Mouse (Mus musculus) midbrain, embryonic 11.5 days (tissue): ENCODE measurements at regions not wholly inside any gene's neighbourhood (a gene's known extent, or its start where the extent isn't known, plus 50 kb on each side); places are given as distances from the start of the nearest gene placed in this dataset.

ENCODE experiments used
- ATAC-seq: fragments of 200-750 bp; cut with Nextera tagmentation; 2 replicates; pipeline ENCODE4 v1.8.0; 2017; ENCODE audit warnings: moderate TSS enrichment, moderate library complexity; ENCODE audit not compliant: low FRiP score
- DNase-seq: peaks from one replicate; pipeline ENCODE4 v3.0.0; 2015; ENCODE audit warnings: low spot score; ENCODE audit errors: missing footprints
- H3K27ac ChIP-seq: fragments of 300-500 bp; sonication (generic); 2 replicates; pipeline ENCODE4 v1.5.1; 2014; ENCODE audit warnings: low read depth, low read length
- H3K27me3 ChIP-seq: fragments of 300-500 bp; sonication (generic); 2 replicates; pipeline ENCODE4 v1.6.1; 2014; ENCODE audit warnings: mild to moderate bottlenecking, low read length, moderate library complexity, mixed read lengths; ENCODE audit not compliant: control insufficient read depth, insufficient read depth
- H3K36me3 ChIP-seq: fragments of 300-500 bp; sonication (generic); 2 replicates; pipeline ENCODE4 v1.6.1; 2014; ENCODE audit warnings: mild to moderate bottlenecking, low read length, moderate library complexity, mixed read lengths; ENCODE audit not compliant: control insufficient read depth, insufficient read depth
- H3K4me1 ChIP-seq: fragments of 300-500 bp; sonication (generic); 2 replicates; pipeline ENCODE4 v1.6.1; 2014; ENCODE audit warnings: low read length; ENCODE audit not compliant: control insufficient read depth, insufficient read depth
- H3K4me2 ChIP-seq: fragments of 300-500 bp; sonication (generic); 2 replicates; pipeline ENCODE4 v1.6.1; 2014; ENCODE audit warnings: mild to moderate bottlenecking, moderate library complexity
- H3K4me3 ChIP-seq: fragments of 300-500 bp; sonication (generic); 2 replicates; pipeline ENCODE4 v1.5.1; 2014; ENCODE audit warnings: low read depth, low read length
- H3K9ac ChIP-seq: fragments of 300-500 bp; sonication (generic); 2 replicates; pipeline ENCODE4 v1.6.1; 2014; ENCODE audit warnings: low read length
- H3K9me3 ChIP-seq: fragments of 300-500 bp; sonication (generic); 2 replicates; pipeline ENCODE4 v1.6.1; 2016; ENCODE audit warnings: low read length; ENCODE audit not compliant: control insufficient read depth
- WGBS: fragments of 180-500 bp; shearing (Covaris S2); extraction: QIAGEN DNeasy Blood & Tissue Kit; methylation state at CpG from one replicate; pipeline ENCODE4 v1.1.7; 2014; 5-methylcytosine and 5-hydroxymethylcytosine counted together

DNA sequence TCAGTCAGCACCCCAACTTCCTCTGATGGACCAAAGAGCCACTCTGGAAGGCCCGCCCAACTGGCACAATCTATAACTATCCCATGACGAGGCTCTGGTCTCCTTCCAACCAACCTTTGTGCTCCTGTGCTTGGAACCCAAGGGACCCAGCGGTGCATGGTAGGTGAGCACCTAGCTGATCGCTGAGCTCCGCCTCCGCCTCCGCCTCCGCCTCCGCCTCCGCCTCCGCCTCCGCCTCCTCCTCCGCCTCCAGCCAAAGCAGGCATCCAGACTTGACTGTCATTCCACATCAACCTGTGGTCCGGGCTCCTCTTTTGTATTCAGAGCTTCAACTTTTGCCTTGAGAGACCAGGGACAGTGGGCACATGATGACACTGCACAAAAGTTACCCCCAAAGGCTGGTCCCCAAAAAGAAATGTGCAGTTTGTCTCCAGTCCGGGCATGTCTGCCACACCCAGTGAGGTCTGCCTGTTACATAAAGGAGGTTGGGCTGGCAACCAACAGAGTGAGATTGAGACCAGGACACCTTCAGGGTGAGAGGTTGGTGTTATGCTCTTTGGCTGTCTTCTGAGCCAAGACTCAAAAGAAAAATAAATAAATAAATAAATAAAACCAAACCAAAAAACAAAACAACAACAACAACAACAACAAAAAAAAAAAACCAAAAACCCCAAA lies 86.1 kb upstream of the Map3k1 start:
- H3K9ac ChIP-seq: no peak overlapping the region
- H3K4me3 ChIP-seq: no peak overlapping the region
- 0 out of 2 replicates have a peak, but pooled peaks have one; percentile 19 for ATAC-seq
- 71% methylated on average over 15 of the region's 15 CpGs for WGBS
- DNase-seq: no peak
- H3K27me3 ChIP-seq: no peaks in the 10 kb centered on the region
- no peak overlapping the region for H3K4me2 ChIP-seq
- H3K9me3 ChIP-seq: no peaks in the 10 kb centered on the region
- no peak overlapping the region for H3K27ac ChIP-seq
- H3K4me1 ChIP-seq: peaks cover 3% of the 10 kb centered on the region; the same call in 1 of the 2 replicates
- no peaks in the 10 kb centered on the region for H3K36me3 ChIP-seq

DNA sequence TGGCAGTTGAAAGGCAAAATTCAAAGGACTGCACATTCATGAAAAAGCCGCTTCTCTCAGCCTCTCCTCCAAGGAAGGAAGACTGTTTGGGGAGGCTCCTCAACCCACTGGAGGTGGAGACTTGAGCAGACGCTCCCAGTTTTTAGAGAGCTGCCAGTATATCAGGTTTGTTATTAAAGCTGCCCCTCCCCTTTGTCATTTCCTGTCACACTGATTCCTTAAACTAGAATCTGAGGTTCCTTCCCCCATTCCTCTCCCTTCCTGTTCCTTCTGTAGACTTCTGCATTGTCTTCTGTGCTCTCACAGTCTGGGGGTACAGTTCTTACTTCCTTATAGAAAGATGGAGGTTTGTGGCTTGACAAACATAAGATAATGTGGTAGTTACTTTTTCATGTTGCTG lies 87.5 kb upstream of the Map3k1 start:
- no peak overlapping the region for H3K4me3 ChIP-seq
- peaks cover 3% of the 10 kb centered on the region; the same call in 1 of the 2 replicates for H3K4me1 ChIP-seq
- no peak overlapping the region for H3K4me2 ChIP-seq
- 41% methylated on average over 2 of the region's 2 CpGs for WGBS
- H3K27me3 ChIP-seq: no peaks in the 10 kb centered on the region
- no peaks in the 10 kb centered on the region for H3K9me3 ChIP-seq
- DNase-seq (no peak), ATAC-seq (no peak)
- no peaks in the 10 kb centered on the region for H3K36me3 ChIP-seq
- no peak overlapping the region for H3K27ac ChIP-seq
- H3K9ac ChIP-seq: no peak overlapping the region

DNA sequence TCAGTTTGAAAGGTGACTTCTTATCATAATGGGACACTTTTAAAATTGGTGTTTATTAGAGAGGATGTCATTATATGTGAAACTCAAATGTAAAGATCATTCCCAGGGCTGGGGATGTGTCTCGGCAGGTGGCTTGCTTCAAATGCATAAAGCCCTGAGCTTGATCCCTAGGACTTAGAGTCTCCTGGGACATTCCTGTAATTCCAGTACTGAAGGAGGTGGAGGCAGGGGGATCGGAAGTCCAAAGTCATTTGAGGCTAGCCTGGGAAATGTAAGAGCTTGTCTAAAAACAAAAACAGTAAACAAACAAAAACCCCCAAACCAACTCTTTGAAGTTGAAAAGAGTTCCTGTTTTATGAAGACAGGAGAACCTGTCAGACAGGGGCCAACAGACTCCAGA lies 94.6 kb upstream of the Map3k1 start:
- Histone ChIP-seq H3K27me3 (no peaks in the 10 kb centered on the region), H3K4me1 (peaks cover 6% of the 10 kb centered on the region; the same call in 1 of the 2 replicates), H3K27ac (no peak overlapping the region), H3K4me3 (no peak overlapping the region), H3K4me2 (no peak overlapping the region), H3K9ac (no peak overlapping the region), H3K36me3 (no peaks in the 10 kb centered on the region), H3K9me3 (no peaks in the 10 kb centered on the region)
- ATAC-seq (no peak), DNase-seq (no peak)
- WGBS: 36% methylated on average over 2 of the region's 2 CpGs

DNA sequence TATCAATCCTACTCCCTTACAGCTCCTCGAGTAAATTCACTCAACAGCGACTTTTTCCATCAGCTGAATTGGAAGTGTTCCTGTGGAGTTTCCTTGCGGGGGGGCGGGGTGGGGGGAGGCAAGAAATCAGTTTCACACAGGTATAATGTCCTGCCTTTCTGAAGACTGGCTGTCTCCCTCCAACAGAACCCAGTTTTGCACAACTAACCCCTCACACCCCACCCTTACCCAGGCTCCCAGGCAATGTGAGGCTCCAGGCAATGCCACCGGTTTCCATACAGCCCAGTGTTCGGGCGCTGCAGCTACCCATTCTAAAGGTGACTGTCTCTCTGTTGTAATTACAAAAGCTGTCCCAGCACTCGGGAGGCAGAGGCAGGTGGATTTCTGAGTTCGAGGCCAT lies 95.1 kb upstream of the Map3k1 start:
- DNase-seq: no peak
- Histone ChIP-seq H3K4me3 (no peak overlapping the region), H3K27me3 (no peaks in the 10 kb centered on the region), H3K9me3 (no peaks in the 10 kb centered on the region), H3K9ac (no peak overlapping the region), H3K36me3 (no peaks in the 10 kb centered on the region), H3K4me1 (peaks cover 6% of the 10 kb centered on the region; the same call in 1 of the 2 replicates), H3K27ac (no peak overlapping the region), H3K4me2 (no peak overlapping the region)
- ATAC-seq: no peak
- 56% methylated on average over 9 of the region's 9 CpGs for WGBS

DNA sequence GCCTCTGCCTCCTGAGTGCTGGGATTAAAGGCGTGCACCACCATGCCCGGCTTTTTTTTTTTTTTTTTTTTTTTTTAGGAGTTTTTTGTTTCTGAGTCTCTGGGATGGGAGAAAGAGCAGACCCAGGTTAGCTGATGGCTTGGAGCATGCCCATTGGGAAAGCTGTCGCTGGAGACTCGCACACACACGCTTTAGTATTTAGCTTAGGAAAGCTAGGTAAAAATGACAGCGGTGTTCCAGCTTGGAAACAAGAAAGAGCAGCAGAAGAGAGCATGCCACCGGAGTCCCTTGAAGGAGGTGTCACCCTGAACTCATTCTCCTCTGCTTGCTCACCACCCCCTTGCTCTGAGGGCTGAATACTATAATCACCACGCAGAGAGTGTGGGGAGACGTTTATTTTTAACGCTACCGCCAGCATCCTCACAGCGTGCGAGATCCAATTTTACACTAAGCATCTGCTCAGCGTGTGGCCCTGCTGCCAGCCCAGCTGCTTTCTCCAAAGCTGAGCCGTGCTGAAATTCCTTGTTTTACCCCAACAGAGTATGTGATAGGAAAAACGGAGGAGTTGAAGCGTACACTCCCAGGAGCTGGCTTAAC lies 95.9 kb upstream of the Map3k1 start:
- Histone ChIP-seq H3K27ac (peak overlapping the region; percentile 72), H3K9ac (peak overlapping the region; percentile 47), H3K9me3 (no peaks in the 10 kb centered on the region), H3K4me3 (no peak overlapping the region), H3K27me3 (no peaks in the 10 kb centered on the region), H3K4me1 (peaks cover 6% of the 10 kb centered on the region; the same call in 1 of the 2 replicates), H3K4me2 (peak overlapping the region; percentile 36), H3K36me3 (no peaks in the 10 kb centered on the region)
- ATAC-seq (peak; percentile 85), DNase-seq (no peak)
- WGBS: 17% methylated on average over 15 of the region's 17 CpGs

DNA sequence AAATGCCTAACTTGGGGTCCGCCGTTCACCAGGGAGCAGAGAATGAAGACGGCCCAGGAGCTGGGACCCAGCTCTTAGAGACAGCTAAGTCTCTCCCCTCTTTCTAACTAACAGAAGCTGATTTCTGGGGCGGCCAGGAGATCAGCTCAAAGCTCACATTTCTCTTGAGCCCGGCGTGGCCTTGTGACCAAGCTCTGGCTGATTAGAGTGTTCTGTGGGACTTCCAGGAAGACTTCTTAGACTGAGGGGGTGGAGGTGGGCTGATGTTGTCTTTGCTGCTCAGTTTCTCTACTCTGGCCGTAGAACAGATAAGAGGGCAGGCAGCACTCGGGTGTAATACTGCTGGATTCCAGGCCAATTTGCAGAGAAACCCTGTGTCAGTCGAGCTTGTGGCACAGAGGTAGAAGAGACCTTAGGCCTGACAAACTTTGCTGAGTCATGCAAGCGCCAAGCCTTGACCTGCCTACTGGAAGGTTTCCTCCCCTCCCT lies 96.5 kb upstream of the Map3k1 start:
- H3K4me1 ChIP-seq: peaks cover 6% of the 10 kb centered on the region; the same call in 1 of the 2 replicates
- WGBS: 13% methylated on average over 10 of the region's 10 CpGs
- H3K36me3 ChIP-seq: no peaks in the 10 kb centered on the region
- DNase-seq: peak; percentile 92
- no peaks in the 10 kb centered on the region for H3K27me3 ChIP-seq
- peak overlapping the region; percentile 47 for H3K9ac ChIP-seq
- no peak overlapping the region for H3K4me3 ChIP-seq
- H3K4me2 ChIP-seq: peak overlapping the region; percentile 36
- peak; percentile 48; the same call in 1 of the 2 replicates for ATAC-seq
- peak overlapping the region; percentile 72 for H3K27ac ChIP-seq
- H3K9me3 ChIP-seq: no peaks in the 10 kb centered on the region

DNA sequence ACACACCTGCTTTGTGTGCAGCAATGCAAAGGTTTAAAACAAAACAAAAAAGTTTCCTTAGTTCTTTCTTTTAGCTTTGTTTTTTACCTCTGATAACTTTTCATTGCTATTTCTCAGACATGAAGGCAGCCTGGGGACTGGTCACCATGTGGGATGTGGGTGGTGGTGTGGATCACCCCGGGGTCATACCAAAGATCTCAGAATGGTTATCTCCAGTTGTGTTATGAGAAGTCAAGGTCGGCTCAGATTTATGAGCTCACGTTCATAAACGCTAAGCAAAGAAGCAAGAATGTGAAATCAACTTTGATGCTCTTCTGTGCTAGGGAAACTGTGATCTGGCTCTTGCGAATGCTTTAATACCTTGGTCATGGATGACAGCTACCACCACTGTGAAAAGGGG lies 102.3 kb upstream of the Map3k1 start:
- no peaks in the 10 kb centered on the region for H3K27me3 ChIP-seq
- no peak overlapping the region for H3K27ac ChIP-seq
- H3K9me3 ChIP-seq: no peaks in the 10 kb centered on the region
- DNase-seq (no peak), ATAC-seq (no peak)
- no peaks in the 10 kb centered on the region for H3K36me3 ChIP-seq
- H3K4me2 ChIP-seq: no peak overlapping the region
- WGBS: 94% methylated on average over 5 of the region's 5 CpGs
- H3K9ac ChIP-seq: no peak overlapping the region
- peaks cover 3% of the 10 kb centered on the region for H3K4me1 ChIP-seq
- no peak overlapping the region for H3K4me3 ChIP-seq

DNA sequence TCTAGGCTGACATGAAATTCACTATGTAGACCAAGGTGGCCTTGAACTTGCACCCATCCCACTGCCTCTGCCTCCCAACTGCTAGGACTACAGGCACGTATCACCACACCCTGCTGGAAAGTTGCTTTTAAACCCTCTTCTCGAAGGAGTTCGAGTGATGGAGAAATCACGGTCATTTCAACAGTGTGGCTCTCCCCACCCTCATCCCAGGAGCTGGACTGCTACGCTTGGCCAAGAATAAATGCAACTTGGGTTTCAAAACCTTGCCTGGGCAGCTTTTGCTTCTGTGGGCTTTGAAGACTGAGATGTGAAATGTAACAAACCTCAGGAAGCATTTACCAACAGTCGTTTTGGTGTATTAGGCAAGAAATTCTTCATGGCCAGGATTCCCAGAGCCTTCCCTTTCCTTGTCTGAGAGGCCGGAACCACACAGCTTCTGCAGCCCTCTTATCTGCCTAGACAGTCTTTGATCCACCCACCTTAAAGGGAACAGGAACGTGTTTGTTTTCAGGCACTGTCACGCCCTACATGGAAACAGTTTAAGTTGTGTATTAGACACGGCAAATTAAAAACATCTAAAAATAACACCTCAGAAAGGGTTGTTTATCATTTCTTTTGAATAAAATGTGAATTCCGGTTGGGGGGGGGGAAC lies 103.0 kb upstream of the Map3k1 start:
- 87% methylated on average over 11 of the region's 11 CpGs for WGBS
- no peak for ATAC-seq
- Histone ChIP-seq H3K27me3 (no peaks in the 10 kb centered on the region), H3K36me3 (no peaks in the 10 kb centered on the region), H3K4me1 (peaks cover 3% of the 10 kb centered on the region), H3K9ac (no peak overlapping the region), H3K4me2 (no peak overlapping the region), H3K27ac (no peak overlapping the region), H3K9me3 (no peaks in the 10 kb centered on the region), H3K4me3 (no peak overlapping the region)
- DNase-seq: no peak

DNA sequence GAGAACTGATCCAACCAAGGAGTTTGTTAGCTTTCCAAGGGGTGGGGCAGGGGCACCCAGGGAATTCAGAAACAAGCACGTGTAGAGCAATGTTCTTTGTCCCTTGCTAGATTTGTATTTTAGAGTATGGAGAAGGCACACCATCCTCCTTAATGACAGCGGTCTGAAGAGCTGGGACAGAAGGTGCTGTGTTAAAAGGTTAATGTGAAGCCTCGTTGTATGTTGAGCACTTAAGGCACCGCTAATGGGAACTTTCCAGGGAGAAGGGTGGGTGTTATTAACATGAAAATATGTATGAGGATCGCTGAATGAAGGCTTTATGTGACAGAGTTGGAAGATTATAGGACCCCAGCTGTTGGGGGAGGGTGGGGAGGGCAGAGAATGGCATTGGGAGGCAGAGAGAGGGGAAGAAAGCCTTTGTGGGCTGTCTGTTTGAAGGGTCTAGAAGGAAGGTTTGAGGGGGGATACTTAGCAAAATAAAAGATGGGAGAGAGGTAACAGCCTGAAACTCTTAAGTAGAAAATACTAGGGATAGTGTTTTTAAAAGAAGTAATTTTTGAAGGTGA lies 105.6 kb upstream of the Map3k1 start:
- no peaks in the 10 kb centered on the region for H3K9me3 ChIP-seq
- no peak overlapping the region for H3K4me2 ChIP-seq
- H3K36me3 ChIP-seq: no peaks in the 10 kb centered on the region
- no peak for DNase-seq
- no peak for ATAC-seq
- no peak overlapping the region for H3K4me3 ChIP-seq
- H3K4me1 ChIP-seq: peaks cover 3% of the 10 kb centered on the region
- H3K27me3 ChIP-seq: no peaks in the 10 kb centered on the region
- H3K27ac ChIP-seq: no peak overlapping the region
- WGBS: 60% methylated on average over 5 of the region's 5 CpGs
- H3K9ac ChIP-seq: no peak overlapping the region
